In the genomic region with DNA sequence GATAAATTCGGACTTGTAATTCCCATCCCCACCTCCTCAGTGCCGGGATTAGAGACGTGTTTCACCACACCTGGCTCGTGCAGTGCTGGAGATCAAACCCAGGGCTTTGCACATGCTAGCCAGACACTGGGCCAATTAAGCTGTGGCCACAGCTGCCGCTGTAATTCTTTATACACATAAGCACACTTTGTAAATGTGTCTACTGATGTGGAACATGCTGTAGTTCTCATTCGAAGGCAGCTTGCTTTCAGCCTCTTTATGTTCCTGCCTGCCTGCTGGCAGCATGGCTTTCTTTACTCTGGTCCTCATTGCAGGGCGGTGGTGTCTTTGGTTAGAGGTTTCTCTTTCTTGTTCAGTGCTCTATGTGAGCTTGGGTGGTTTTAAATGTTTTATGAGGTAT, we compare ENCODE assay signal across 11 mouse cellular contexts. TPM values are rescaled to one million over a fixed set of nuclear protein-coding genes. Genes with fewer than 3 reads are reported as not detected.
DNase-seq lines count a peak whose midpoint lies in the region; ATAC-seq lines count a peak whose summit lies in the region.
"Had no signal": no experiment of that assay in that cellular context is flagged by ENCODE, and none has a peak within 500 bp of the region (broad histone marks: within the 10 kb centered on the region; RNA-seq: fewer than 3 reads in every experiment).

No protein-coding gene starts in this region.

- intact Hi-C loops in left cerebral cortex, postnatal 25 days (cut with DNase I), result no loop called here

- ATAC-seq in neural tube, embryonic 11.5 days (ENCODE audit: insufficient read depth, low FRiP score, low TSS enrichment), result peak; percentile 88
- ATAC-seq in hindbrain, embryonic 12.5 days (ENCODE audit: low FRiP score), result peak; percentile 80
- ATAC-seq in midbrain, embryonic 11.5 days (ENCODE audit: low FRiP score), result peak; percentile 81

- no peaks in the 10 kb centered on the region; the same call in 1 of the 2 replicates for H3K36me3 ChIP-seq in neural tube, embryonic 11.5 days (ENCODE audit: control insufficient read depth, insufficient read depth, low read length)
- H3K36me3 ChIP-seq in hindbrain, embryonic 12.5 days, result no peaks in the 10 kb centered on the region
- no peaks in the 10 kb centered on the region; the same call in 1 of the 2 replicates for H3K36me3 ChIP-seq in midbrain, embryonic 11.5 days (ENCODE audit: control insufficient read depth, insufficient read depth, low read length)

- no peak overlapping the region for H3K27ac ChIP-seq in neural tube, embryonic 11.5 days (ENCODE audit: low read depth, low read length)
- H3K27ac ChIP-seq in hindbrain, embryonic 12.5 days, result peak overlapping the region; percentile 69
- no peak overlapping the region for H3K27ac ChIP-seq in midbrain, embryonic 11.5 days (ENCODE audit: low read depth, low read length)

- H3K9ac ChIP-seq in neural tube, embryonic 11.5 days (ENCODE audit: low read length), result no peak overlapping the region
- H3K9ac ChIP-seq in hindbrain, embryonic 12.5 days, result no peak overlapping the region
- H3K9ac ChIP-seq in midbrain, embryonic 11.5 days (ENCODE audit: low read length), result no peak overlapping the region

- no peak overlapping the region for H3K4me2 ChIP-seq in neural tube, embryonic 11.5 days (ENCODE audit: low read depth)
- no peak overlapping the region for H3K4me2 ChIP-seq in hindbrain, embryonic 12.5 days (replicated peaks)
- H3K4me2 ChIP-seq in midbrain, embryonic 11.5 days, result no peak overlapping the region

- H3K4me1 ChIP-seq in neural tube, embryonic 11.5 days (ENCODE audit: control insufficient read depth, insufficient read depth, low read length), result no peaks in the 10 kb centered on the region
- peaks cover 12% of the 10 kb centered on the region for H3K4me1 ChIP-seq in hindbrain, embryonic 12.5 days
- H3K4me1 ChIP-seq in midbrain, embryonic 11.5 days (ENCODE audit: control insufficient read depth, insufficient read depth, low read length), result peaks cover 6% of the 10 kb centered on the region; the same call in 1 of the 2 replicates

- H3K9me3 ChIP-seq in neural tube, embryonic 11.5 days (ENCODE audit: control insufficient read depth, low read length), result no peaks in the 10 kb centered on the region
- no peaks in the 10 kb centered on the region for H3K9me3 ChIP-seq in hindbrain, embryonic 12.5 days (replicated peaks)
- no peaks in the 10 kb centered on the region for H3K9me3 ChIP-seq in midbrain, embryonic 11.5 days (ENCODE audit: control insufficient read depth, low read length)

- no peak overlapping the region for H3K4me3 ChIP-seq in neural tube, embryonic 11.5 days (ENCODE audit: low read depth, low read length)
- no peak overlapping the region for H3K4me3 ChIP-seq in hindbrain, embryonic 12.5 days
- no peak overlapping the region for H3K4me3 ChIP-seq in midbrain, embryonic 11.5 days (ENCODE audit: low read depth, low read length)

- peak; percentile 42 for DNase-seq in neural tube, embryonic 11.5 days (ENCODE audit: low spot score)
- DNase-seq in neural tube, embryonic 10.5 days (ENCODE audit: extremely low spot score, low spot score), result no peak
- DNase-seq in midbrain, embryonic 11.5 days (ENCODE audit: low spot score, missing footprints), result no peak
- peak; percentile 72 for DNase-seq in retina, postnatal 1 day
- DNase-seq in spleen, postnatal 14 days (ENCODE audit: low spot score in 2 of 2), result no peak
- no peak for DNase-seq in thymus, postnatal 4 days
- DNase-seq in left cerebral cortex, postnatal 25 days (ENCODE audit: low spot score in 2 of 2), result no peak
- DNase-seq: cerebellum, postnatal 36 days; kidney, adult 8-10 months; lung, postnatal 14 days had no signal

- 54% methylated on average over 7 of the region's 7 CpGs for WGBS in neural tube, embryonic 11.5 days
- WGBS in hindbrain, embryonic 12.5 days, result 37% methylated on average over 7 of the region's 7 CpGs
- WGBS in midbrain, embryonic 11.5 days, result 23% methylated on average over 7 of the region's 7 CpGs

- H3K27me3 ChIP-seq in neural tube, embryonic 11.5 days (ENCODE audit: control insufficient read depth, insufficient read depth, low read length), result no peaks in the 10 kb centered on the region
- no peaks in the 10 kb centered on the region for H3K27me3 ChIP-seq in hindbrain, embryonic 12.5 days
- no peaks in the 10 kb centered on the region for H3K27me3 ChIP-seq in midbrain, embryonic 11.5 days (ENCODE audit: control insufficient read depth, insufficient read depth, low read length)

RNA-seq across cellular contexts. Expression of gene Lrrc8d, which starts 40.7 kb away (rescaled TPM):
- 28.1 and 28.6 TPM in 2 replicates for polyA plus RNA-seq in neural tube, embryonic 11.5 days (2014; fragmentation: Nextera tagmentation; extraction: Ambion mirVana)
- 35.0 and 35.9 TPM in 2 replicates for polyA plus RNA-seq in hindbrain, embryonic 12.5 days (2016; fragmentation: Nextera tagmentation; extraction: Ambion mirVana)
- polyA plus RNA-seq in midbrain, embryonic 11.5 days (2014; fragmentation: Nextera tagmentation; extraction: Ambion mirVana), result 24.5 and 28.8 TPM in 2 replicates
- total RNA-seq in left cerebral cortex, postnatal 25 days (2021), result 10 to 100 TPM; 35.1 to 35.4 TPM

Comparison
In these comparisons a context has a peak if more than half of its experiments do, and no peak if none do; other contexts are left out.
1. DNase-seq: peak in neural tube, embryonic 11.5 days (single experiment) and retina, postnatal 1 day (single experiment); none in neural tube, embryonic 10.5 days (single experiment), midbrain, embryonic 11.5 days (single experiment), spleen, postnatal 14 days (0 of 2), thymus, postnatal 4 days (single experiment) and left cerebral cortex, postnatal 25 days (0 of 2).
2. Peak in every context shown above with its lines, with median percentiles within 50 percentile points of each other: ATAC-seq.